Mouse (Mus musculus) E14TG2a.4 (cell line): ENCODE results near the gene Ipmk.

Source experiments
- H3K27me3 ChIP-seq: 2 replicates; pipeline ENCODE4 v1.6.1; 2014; ENCODE audit warnings: low read length, control low read depth; ENCODE audit not compliant: insufficient read depth
- H3K36me3 ChIP-seq: 2 replicates; pipeline ENCODE4 v1.6.1; 2014; ENCODE audit warnings: low read length, control low read depth; ENCODE audit not compliant: insufficient read depth
- H3K4me1 ChIP-seq: replicated peaks from 2 replicates; pipeline ENCODE4 v1.6.1; 2014; ENCODE audit warnings: low read depth, low read length, control low read depth
- H3K4me3 ChIP-seq: replicated peaks from 2 replicates; pipeline ENCODE4 v1.5.1; 2014; ENCODE audit warnings: mild to moderate bottlenecking, low read length
- H3K9me3 ChIP-seq: 2 replicates; pipeline ENCODE4 v1.6.1; 2014; ENCODE audit warnings: low read length, control low read depth
- CTCF ChIP-seq: conservative IDR thresholded peaks from 2 replicates; pipeline ENCODE4 v1.5.1; 2014; ENCODE audit warnings: low read length
- NANOG ChIP-seq: IDR thresholded peaks from 2 replicates; pipeline ENCODE4 v1.6.1; 2014; ENCODE audit warnings: borderline replicate concordance, low read length, mixed read lengths
- POU5F1 ChIP-seq: IDR thresholded peaks from 2 replicates; pipeline ENCODE4 v1.6.1; 2014; ENCODE audit warnings: low read length, borderline replicate concordance

Gene Ipmk

GRCm38 (mm10) chr10:71469751-71470150 lies 122.2 kb downstream of the Ipmk start:
- TF ChIP-seq POU5F1, result no peak
- no peak for TF ChIP-seq NANOG
- no peak for TF ChIP-seq CTCF
- H3K36me3 ChIP-seq, result no peaks in the 10 kb centered on the region
- H3K4me3 ChIP-seq, result no peak overlapping the region
- peaks cover 11% of the 10 kb centered on the region for H3K9me3 ChIP-seq
- H3K4me1 ChIP-seq, result no peaks in the 10 kb centered on the region
- no peaks in the 10 kb centered on the region for H3K27me3 ChIP-seq

- Histone ChIP-seq H3K4me1 (no peaks in the 10 kb centered on the region), H3K9me3 (peaks cover 11% of the 10 kb centered on the region), H3K4me3 (no peak overlapping the region), H3K27me3 (no peaks in the 10 kb centered on the region), H3K36me3 (no peaks in the 10 kb centered on the region)
- no peak for TF ChIP-seq POU5F1
Measured at GRCm38 (mm10) chr10:71472033-71472432, 124.5 kb downstream of the Ipmk start.

- no peak for TF ChIP-seq NANOG
- H3K4me3 ChIP-seq, result no peak overlapping the region
- H3K9me3 ChIP-seq, result peaks cover 11% of the 10 kb centered on the region
- no peaks in the 10 kb centered on the region for H3K27me3 ChIP-seq
- no peaks in the 10 kb centered on the region for H3K36me3 ChIP-seq
- H3K4me1 ChIP-seq, result peaks cover 7% of the 10 kb centered on the region; the same call in 1 of the 2 replicates
Measured at GRCm38 (mm10) chr10:71473590-71473989, 126.0 kb downstream of the Ipmk start.

- Histone ChIP-seq H3K4me3 (no peak overlapping the region), H3K4me1 (peaks cover 9% of the 10 kb centered on the region; the same call in 1 of the 2 replicates), H3K27me3 (no peaks in the 10 kb centered on the region), H3K36me3 (no peaks in the 10 kb centered on the region), H3K9me3 (peaks cover 11% of the 10 kb centered on the region)
- TF ChIP-seq NANOG, result no peak
- no peak for TF ChIP-seq CTCF
- no peak for TF ChIP-seq POU5F1
Measured at GRCm38 (mm10) chr10:71476471-71477080, 129.0 kb downstream of the Ipmk start.

DNA sequence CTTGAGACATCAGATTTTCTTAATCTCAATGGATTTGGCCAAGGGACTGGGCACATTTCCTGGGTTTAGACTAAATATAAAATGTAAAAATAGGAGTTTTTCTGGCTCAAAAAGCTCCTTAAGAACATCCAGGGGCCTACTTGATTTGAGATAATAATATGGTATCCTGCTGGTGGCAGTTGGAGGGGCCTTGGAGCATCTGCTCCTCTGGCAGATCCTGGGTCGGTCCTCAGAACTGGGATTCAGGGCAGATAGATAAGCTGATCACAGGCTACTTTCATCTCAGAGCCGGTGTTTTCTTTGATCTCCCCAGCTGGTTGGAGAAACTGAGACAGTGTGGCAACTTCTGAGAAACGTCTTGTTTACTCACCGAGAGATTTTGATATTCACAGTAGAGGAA lies 129.6 kb downstream of the Ipmk start:
- no peak for TF ChIP-seq POU5F1
- TF ChIP-seq CTCF, result no peak
- TF ChIP-seq NANOG, result no peak

GRCm38 (mm10) chr10:71479700-71480325 lies 132.2 kb downstream of the Ipmk start:
- Histone ChIP-seq H3K27me3 (no peaks in the 10 kb centered on the region), H3K4me3 (no peak overlapping the region), H3K9me3 (no peaks in the 10 kb centered on the region), H3K4me1 (peaks cover 9% of the 10 kb centered on the region; the same call in 1 of the 2 replicates), H3K36me3 (no peaks in the 10 kb centered on the region)
- TF ChIP-seq POU5F1, result no peak
- peak; percentile 97 for TF ChIP-seq CTCF

More for the DNA sequence above, 129.6 kb downstream of the Ipmk start:
- no peaks in the 10 kb centered on the region for H3K36me3 ChIP-seq
- H3K4me1 ChIP-seq, result peaks cover 9% of the 10 kb centered on the region; the same call in 1 of the 2 replicates
- no peak overlapping the region for H3K4me3 ChIP-seq
- H3K27me3 ChIP-seq, result no peaks in the 10 kb centered on the region
- H3K9me3 ChIP-seq, result peaks cover 11% of the 10 kb centered on the region
